Mouse (Mus musculus) fibroblast of lung, adult 2 months (primary cell): ENCODE measurements around the gene Gnl2.

Experiments used
- DNase-seq: peaks from one replicate; pipeline ENCODE4 v3.0.0-alpha.2; 2011; ENCODE audit warnings: low read depth

Gene Gnl2

DNA sequence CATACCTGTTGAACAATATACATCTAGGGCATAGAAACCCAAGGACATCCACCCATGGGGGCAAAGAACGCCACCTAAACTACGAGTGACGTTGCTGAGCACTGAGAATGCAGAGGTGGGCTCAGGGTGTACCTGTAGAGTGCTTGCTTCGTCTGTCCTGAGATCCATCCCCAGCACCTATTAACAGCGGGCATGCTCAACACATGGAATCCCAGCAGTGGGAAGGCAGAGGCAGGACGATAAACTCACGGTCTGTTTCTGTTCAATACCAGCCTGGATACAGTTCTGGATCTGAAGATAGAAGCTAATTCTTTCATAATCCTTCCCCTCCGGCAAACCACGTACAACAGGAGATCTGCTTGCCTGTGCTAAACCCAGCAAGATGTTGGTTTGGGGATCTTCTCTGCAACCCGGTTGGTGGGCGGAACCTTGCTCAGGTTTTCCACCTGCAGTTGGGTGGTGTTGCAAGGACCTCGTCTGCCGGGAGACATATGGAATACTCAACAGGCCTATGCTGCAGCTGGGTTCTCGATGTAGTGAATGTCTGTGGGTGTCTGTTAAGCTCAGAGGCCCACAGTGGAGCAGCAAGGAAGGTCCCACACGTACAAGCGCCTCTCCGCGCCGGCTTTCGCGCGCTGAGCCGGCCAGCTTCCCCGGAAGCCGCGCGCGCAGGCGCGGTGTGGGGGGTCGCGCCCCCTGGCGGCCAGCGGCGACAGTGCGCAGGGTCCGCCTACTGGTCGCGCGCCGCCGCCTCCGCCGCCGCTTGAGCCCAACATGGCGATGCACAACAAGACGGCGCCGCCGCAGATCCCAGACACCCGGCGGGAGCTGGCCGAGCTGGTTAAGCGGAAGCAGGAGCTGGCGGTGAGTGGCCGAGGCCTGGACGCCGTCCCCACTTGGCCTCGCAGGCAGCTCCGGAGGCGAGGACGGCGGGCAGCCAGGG lies 68.3 kb downstream of the Gnl2 start, which contains the start of gene Meaf6:
Meaf6 (plus strand) TSS at position 732 of the 943 bp plus-strand sequence.
- DNase-seq = peak; percentile 54

DNA sequence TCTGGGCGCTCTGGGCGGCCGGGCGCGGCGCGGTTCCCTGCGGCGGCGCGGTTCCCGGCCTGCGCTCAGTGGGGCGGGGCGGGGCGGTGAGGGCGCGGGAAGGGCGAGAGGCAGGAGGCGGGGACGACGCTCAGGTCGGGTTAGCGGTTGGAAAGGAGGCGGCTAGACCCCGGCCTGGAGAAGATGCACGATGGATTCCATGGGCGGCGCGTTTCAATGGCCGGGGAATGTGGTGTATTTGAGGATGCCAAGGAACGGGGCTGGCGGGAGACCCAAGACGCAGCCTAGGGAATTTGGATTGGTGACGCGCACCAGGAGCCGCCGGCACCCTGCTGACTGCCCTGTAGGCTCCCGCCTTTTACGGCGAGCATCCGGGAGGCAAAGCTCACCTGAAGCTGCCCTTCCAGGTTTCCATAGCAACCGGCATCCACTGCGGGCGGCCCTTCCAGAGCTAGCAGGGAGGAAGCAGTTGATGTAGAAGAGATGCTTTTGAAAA lies 69.0 kb downstream of the Gnl2 start:
- DNase-seq = no peak

GRCm38 (mm10) chr4:125093031-125093430 lies 76.6 kb downstream of the Gnl2 start:
- DNase-seq = no peak

DNA sequence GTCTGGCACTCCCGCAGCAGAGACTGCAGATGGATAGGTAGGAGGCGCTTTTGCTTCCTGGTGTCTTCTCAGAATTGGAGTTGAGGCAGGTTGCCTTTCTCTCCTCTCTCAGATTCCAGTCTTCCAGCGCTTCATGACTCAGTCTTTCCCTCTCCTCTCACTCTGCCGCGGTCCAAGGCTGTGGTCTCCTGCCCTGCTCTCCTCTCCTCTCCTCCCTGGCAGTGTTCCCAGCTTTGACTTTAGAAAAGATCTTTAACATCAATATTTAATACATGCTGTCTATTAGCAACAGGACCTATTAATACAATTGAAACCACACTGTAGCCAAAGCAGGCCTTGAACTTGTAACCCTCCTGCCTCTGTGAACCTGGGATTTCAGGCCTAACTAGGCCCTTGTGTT lies 79.7 kb downstream of the Gnl2 start:
- DNase-seq = no peak

DNA sequence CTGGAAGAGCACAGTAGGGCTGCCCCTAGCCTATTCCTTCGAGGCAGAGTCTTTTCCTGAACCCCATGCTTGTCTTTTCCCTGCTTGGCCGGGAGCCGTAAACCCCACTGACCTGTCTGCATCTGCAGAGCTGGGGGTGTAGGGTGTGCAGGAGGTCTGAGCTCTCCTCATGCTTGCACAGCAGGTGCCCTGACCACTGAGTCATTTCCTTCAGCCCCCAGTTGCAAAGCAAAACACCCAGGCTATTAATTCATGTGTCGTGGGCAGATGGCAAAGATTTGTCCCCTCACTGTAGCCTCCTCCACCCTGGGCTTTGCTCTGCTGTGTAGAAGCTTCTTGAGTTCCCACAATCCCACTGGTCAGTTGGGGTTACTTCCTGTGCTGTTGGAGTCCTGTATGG lies 81.0 kb downstream of the Gnl2 start:
- DNase-seq = no peak

GRCm38 (mm10) chr4:125099458-125099857 lies 83.1 kb downstream of the Gnl2 start:
- DNase-seq = peak; percentile 57

DNA sequence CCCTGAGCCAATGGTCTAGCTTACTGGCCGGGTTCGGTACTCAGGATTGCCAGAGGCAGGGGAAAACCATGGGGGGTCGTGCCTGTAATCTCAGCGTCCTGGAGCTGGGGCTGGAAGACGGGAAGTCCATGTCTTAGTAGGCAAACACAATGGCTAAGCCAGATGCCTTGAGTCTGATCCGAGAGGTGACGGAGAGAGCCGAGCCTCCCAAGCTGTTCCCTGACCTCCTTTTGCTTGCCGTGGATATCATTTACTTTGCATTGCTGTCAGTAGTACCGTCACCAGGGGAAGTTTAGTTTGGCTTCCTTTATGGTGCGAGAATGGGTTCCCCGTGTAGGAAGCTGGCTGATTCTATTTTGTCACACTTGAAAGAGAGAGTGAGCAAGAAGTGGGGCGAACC lies 84.9 kb downstream of the Gnl2 start:
- no peak for DNase-seq
